Mouse (Mus musculus): ENCODE measurements around the gene Axl.
A peak's percentile ranks its signal among the peaks of the same experiment; 100 is the strongest.

The Axl gene

GRCm38 (mm10) chr7:25709961-25710360 lies 78.5 kb downstream of the Axl start:
- peak; percentile 65 to 73 for DNase-seq

- DNase-seq = peak in 1 of 2 experiments; percentile 34
Observed at GRCm38 (mm10) chr7:25707581-25708292, 80.8 kb downstream of the Axl start.
